Mouse (Mus musculus): Measurements from ENCODE around the gene Olfr961.

DNA sequence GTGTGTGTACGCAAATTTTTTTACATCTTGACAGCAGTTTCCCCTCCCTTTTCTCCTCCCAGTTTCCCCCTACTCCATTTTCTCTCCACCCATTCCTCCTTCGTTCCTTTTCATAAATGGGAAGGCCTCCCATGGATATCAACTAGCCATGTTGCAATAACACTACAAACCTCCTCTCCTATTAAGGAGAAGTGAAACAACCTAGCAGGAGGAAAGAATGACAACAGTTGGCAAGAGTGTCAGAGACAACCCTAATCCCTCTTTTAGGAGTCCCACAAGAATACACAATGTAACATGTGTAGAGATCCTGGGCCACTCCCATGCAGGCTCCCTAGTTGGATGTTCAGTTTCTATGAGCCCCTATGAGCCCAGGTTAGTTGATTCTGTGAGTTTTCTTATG, 29.9 kb downstream of the Olfr961 start:
- TF ChIP-seq CTCF (IDR thresholded peaks at IDR 0.05; ENCODE audit: borderline replicate concordance, insufficient read depth, low read depth, low read length) (no peak), POLR2A (IDR thresholded peaks at IDR 0.05; ENCODE audit: borderline replicate concordance, insufficient read depth, low read length) (no peak)

All from cerebellum, adult 2 months (tissue).